Mouse (Mus musculus): ENCODE data around the gene Olfr1089. TPM values are rescaled to one million over a fixed set of nuclear protein-coding genes. Genes with fewer than 3 reads are reported as not detected.

Gene Olfr1089
- polyA plus RNA-seq (2012; ENCODE audit: insufficient read depth, insufficient read length, missing spikeins): not detected in 2 replicates

DNA sequence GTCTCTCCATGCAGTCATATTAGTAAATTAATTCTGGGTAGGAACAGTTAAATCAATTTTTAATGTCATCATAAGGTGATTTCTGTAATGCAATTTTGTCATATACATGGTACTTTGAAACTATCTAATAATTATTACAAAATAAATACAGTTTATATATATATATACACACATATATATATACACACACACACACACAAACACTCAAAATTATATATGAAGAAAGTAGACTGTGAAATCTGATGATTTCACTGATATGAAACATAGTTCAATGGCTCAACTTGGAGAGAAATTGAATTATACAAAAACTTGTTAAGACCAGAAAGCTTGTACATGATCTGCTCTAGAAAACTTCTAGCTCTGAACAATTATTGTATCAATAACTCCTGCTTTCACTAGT is at the start of gene Olfr1089:
Olfr1089 (minus strand) TSS at position 101 of the 400 bp plus-strand sequence.
- H3K4me3 ChIP-seq (ENCODE audit: insufficient read depth, low read depth, low read length): no peak within 1 kb of the TSS
- H3K27ac ChIP-seq (replicated peaks; ENCODE audit: low read depth, low read length): no peak within 1 kb of the TSS
- no peaks in the 10 kb centered on the region for H3K4me1 ChIP-seq (ENCODE audit: control insufficient read depth, insufficient read depth, insufficient read length, low read length)

DNA sequence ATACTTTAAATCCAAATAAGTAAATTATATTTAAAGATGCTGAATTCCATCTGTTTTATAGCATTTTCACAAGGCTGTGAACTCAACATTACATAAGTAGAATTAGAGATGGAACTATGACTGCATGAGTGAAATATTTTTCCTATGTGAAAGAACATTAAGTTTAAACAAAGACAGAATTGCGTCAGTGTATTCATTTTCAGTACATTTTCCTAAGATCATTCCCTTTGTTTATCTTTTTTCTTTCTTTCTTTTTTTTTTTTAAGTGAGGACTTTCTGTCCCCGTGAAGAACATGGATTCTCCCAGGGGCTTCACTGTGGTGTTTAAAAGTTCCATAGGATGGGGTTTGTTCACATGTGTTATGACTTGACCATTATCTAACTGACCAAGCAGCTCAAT is 48.7 kb upstream of the Olfr1089 start, which contains the start of gene Olfr1093:
Olfr1093 (plus strand) TSS at position 301 of the 400 bp plus-strand sequence.
- no peaks in the 10 kb centered on the region for H3K4me1 ChIP-seq (ENCODE audit: control insufficient read depth, insufficient read depth, insufficient read length, low read length)
- H3K27ac ChIP-seq (replicated peaks; ENCODE audit: low read depth, low read length): no peak within 1 kb of the TSS
- no peak within 1 kb of the TSS for H3K4me3 ChIP-seq (ENCODE audit: insufficient read depth, low read depth, low read length)

DNA sequence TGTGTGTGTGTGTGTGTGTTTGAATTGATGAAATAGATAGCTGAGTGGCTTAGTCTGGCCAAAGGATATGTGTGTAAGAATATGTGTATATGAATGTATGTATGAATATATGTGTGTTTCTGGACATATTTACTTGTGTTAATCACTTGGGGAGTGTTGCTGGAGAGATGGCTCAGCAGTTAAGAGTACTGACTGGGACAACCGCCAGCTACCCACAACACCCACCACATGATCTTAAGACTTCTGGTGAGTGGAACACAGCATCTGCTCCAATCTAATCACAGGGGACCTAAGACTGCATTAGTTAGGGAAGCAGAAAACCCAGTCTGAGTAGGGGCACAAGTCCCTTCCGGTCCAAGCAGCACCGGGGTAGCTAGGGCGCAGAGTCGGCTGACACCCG is 27.5 kb upstream of the Olfr1089 start:
- no peaks in the 10 kb centered on the region for H3K4me1 ChIP-seq (ENCODE audit: control insufficient read depth, insufficient read depth, insufficient read length, low read length)
- no peak overlapping the region for H3K27ac ChIP-seq (replicated peaks; ENCODE audit: low read depth, low read length)
- no peak overlapping the region for H3K4me3 ChIP-seq (ENCODE audit: insufficient read depth, low read depth, low read length)

DNA sequence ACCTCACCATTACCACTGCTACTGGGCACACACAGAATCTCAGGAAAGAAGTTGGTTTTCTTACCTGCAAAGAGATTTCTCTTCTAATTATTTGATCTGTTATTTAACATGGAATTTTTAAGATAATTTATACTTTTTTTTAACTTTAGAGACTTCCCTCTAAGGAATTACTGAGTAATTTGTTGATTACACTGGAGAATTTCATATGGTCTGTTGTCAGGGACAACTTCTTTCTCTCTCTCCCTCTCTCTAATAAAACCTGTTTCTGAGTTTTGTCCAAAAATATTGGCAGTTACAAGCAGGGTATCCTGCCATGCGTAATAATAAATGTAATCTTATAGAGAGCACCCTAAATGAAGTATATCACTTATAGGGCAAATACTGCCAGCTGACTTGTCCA is 25.4 kb upstream of the Olfr1089 start, which contains the start of gene Olfr1090:
Olfr1090 (minus strand) TSS at position 101 of the 400 bp plus-strand sequence.
- no peak within 1 kb of the TSS for H3K4me3 ChIP-seq (ENCODE audit: insufficient read depth, low read depth, low read length)

DNA sequence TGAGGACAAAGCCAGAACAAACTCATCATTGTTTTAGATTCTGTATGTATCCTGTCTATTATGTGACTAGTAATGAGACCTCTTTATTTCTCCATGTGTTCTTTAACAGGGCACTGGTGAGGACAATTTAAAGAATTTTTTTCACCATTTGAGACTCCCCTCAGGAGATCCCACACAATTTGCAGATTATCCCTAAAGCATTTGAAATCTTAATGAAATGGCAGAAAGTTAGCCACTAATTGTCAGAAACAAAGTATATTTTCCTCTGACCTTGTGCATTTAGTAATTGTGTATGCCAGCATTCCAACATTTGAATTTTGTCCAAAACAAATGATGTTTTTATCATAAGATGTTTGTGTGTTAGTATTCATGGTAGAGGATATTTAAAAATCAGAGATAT is 35.2 kb downstream of the Olfr1089 start, which contains the start of gene Olfr1087:
Olfr1087 (minus strand) TSS at position 101 of the 400 bp plus-strand sequence.
- Histone ChIP-seq H3K4me3 (ENCODE audit: insufficient read depth, low read depth, low read length) (no peak within 1 kb of the TSS), H3K4me1 (ENCODE audit: control insufficient read depth, insufficient read depth, insufficient read length, low read length) (no peaks in the 10 kb centered on the region), H3K27ac (replicated peaks; ENCODE audit: low read depth, low read length) (no peak within 1 kb of the TSS)

More for the DNA sequence above, 25.4 kb upstream of the Olfr1089 start, which contains the start of gene Olfr1090:
- H3K4me1 ChIP-seq (ENCODE audit: control insufficient read depth, insufficient read depth, insufficient read length, low read length): no peaks in the 10 kb centered on the region
- no peak within 1 kb of the TSS for H3K27ac ChIP-seq (replicated peaks; ENCODE audit: low read depth, low read length)

Other genes with a start within 250 kb of the Olfr1089 start
- not detected in 2 replicates for gene Olfr228, start 246.3 kb downstream of the Olfr1089 start, polyA plus RNA-seq (2012; ENCODE audit: insufficient read depth, insufficient read length, missing spikeins)
- gene Olfr1076, start 225.2 kb downstream of the Olfr1089 start, polyA plus RNA-seq (2012; ENCODE audit: insufficient read depth, insufficient read length, missing spikeins): not detected in 2 replicates
- gene Olfr1079, start 191.2 kb downstream of the Olfr1089 start, polyA plus RNA-seq (2012; ENCODE audit: insufficient read depth, insufficient read length, missing spikeins): not detected in 2 replicates
- not detected in 2 replicates for gene Olfr1080, start 175.5 kb downstream of the Olfr1089 start, polyA plus RNA-seq (2012; ENCODE audit: insufficient read depth, insufficient read length, missing spikeins)
- not detected in 2 replicates for gene Olfr1082, start 134.7 kb downstream of the Olfr1089 start, polyA plus RNA-seq (2012; ENCODE audit: insufficient read depth, insufficient read length, missing spikeins)
- not detected in 2 replicates for gene Olfr1084, start 94.0 kb downstream of the Olfr1089 start, polyA plus RNA-seq (2012; ENCODE audit: insufficient read depth, insufficient read length, missing spikeins)
- gene Olfr1085, start 71.7 kb downstream of the Olfr1089 start, polyA plus RNA-seq (2012; ENCODE audit: insufficient read depth, insufficient read length, missing spikeins): not detected in 2 replicates
- not detected in 2 replicates for gene Olfr1086, start 53.6 kb downstream of the Olfr1089 start, polyA plus RNA-seq (2012; ENCODE audit: insufficient read depth, insufficient read length, missing spikeins)
- gene Olfr1087, start 35.3 kb downstream of the Olfr1089 start, polyA plus RNA-seq (2012; ENCODE audit: insufficient read depth, insufficient read length, missing spikeins): not detected in 2 replicates
- gene Olfr1090, start 25.3 kb upstream of the Olfr1089 start, polyA plus RNA-seq (2012; ENCODE audit: insufficient read depth, insufficient read length, missing spikeins): not detected in 2 replicates
- not detected in 2 replicates for gene Olfr1093, start 48.8 kb upstream of the Olfr1089 start, polyA plus RNA-seq (2012; ENCODE audit: insufficient read depth, insufficient read length, missing spikeins)
- not detected in 2 replicates for gene Olfr141, start 76.3 kb upstream of the Olfr1089 start, polyA plus RNA-seq (2012; ENCODE audit: insufficient read depth, insufficient read length, missing spikeins)
- not detected in 2 replicates for gene Olfr1094, start 91.0 kb upstream of the Olfr1089 start, polyA plus RNA-seq (2012; ENCODE audit: insufficient read depth, insufficient read length, missing spikeins)
- not detected in 2 replicates for gene Olfr1095, start 118.0 kb upstream of the Olfr1089 start, polyA plus RNA-seq (2012; ENCODE audit: insufficient read depth, insufficient read length, missing spikeins)
- not detected in 2 replicates for gene Gm13723, start 141.1 kb upstream of the Olfr1089 start, polyA plus RNA-seq (2012; ENCODE audit: insufficient read depth, insufficient read length, missing spikeins)
- not detected in 2 replicates for gene Olfr1097, start 158.5 kb upstream of the Olfr1089 start, polyA plus RNA-seq (2012; ENCODE audit: insufficient read depth, insufficient read length, missing spikeins)
- not detected in 2 replicates for gene Olfr1098, start 190.8 kb upstream of the Olfr1089 start, polyA plus RNA-seq (2012; ENCODE audit: insufficient read depth, insufficient read length, missing spikeins)
- gene Olfr1099, start 227.0 kb upstream of the Olfr1089 start, polyA plus RNA-seq (2012; ENCODE audit: insufficient read depth, insufficient read length, missing spikeins): not detected in 2 replicates
- not detected in 2 replicates for gene Olfr1100, start 246.3 kb upstream of the Olfr1089 start, polyA plus RNA-seq (2012; ENCODE audit: insufficient read depth, insufficient read length, missing spikeins)

Measured in brown adipose tissue, adult 24 weeks (tissue).